Mouse (Mus musculus): ENCODE data around the gene Cep250. TPM values are rescaled to one million over a fixed set of nuclear protein-coding genes. Genes with fewer than 3 reads are reported as not detected.

Gene Cep250
- polyA plus RNA-seq, 1 experiment from 2014 or later, result 17.6 TPM

DNA sequence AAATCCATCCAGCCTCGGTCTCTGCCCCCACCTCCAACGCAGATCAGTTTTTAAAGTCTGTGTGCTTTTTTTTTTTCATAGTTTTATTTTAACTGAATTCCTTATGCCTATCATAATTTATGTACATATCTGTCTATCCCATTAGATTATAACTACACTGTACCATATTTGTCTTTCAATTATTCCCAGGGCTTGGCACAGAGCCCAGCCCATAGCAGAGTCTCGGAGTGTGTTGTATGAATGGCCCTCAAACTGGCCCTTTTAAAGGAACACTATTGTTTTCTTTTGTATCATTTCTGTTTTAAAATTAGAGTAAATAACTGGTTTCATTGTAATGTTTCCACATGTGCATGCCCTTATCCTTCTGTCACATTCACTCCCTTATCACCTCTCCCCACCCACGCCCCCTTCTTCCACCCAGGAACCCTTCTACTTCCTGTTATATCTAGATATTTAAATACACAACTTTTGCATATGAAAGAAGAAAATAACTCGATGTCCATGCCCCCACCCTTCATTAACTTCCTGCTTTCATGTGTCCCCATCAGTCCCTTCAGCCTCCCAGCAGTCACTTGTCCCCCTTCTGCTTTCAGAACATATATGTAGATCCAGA, 8.8 kb upstream of the Cep250 start:
- Histone ChIP-seq H3K27me3 (replicated peaks; ENCODE audit: control insufficient read depth, insufficient read depth, low read length) (no peaks in the 10 kb centered on the region; the same call in 1 of the 2 replicates), H3K27ac (replicated peaks; ENCODE audit: low read depth, low read length) (no peak overlapping the region), H3K4me3 (ENCODE audit: low read depth, low read length) (no peak overlapping the region), H3K9ac (ENCODE audit: low read depth, low read length) (no peak overlapping the region), H3K4me2 (ENCODE audit: low read depth, low read length) (no peak overlapping the region), H3K9me3 (ENCODE audit: control insufficient read depth, low read length) (no peaks in the 10 kb centered on the region), H3K4me1 (ENCODE audit: control insufficient read depth, insufficient read depth, low read length) (peaks cover 36% of the 10 kb centered on the region), H3K36me3 (ENCODE audit: control insufficient read depth, insufficient read depth, low read length) (no peaks in the 10 kb centered on the region)
- 55% methylated on average over 5 of the region's 5 CpGs for WGBS
- no peak for ATAC-seq (ENCODE audit: low read depth)
- DNase-seq (ENCODE audit: low spot score), result peak; percentile 47

GRCm38 (mm10) chr2:155949362-155949761, 6.9 kb upstream of the Cep250 start:
- Histone ChIP-seq H3K27me3 (replicated peaks; ENCODE audit: control insufficient read depth, insufficient read depth, low read length) (no peaks in the 10 kb centered on the region; the same call in 1 of the 2 replicates), H3K9me3 (ENCODE audit: control insufficient read depth, low read length) (no peaks in the 10 kb centered on the region), H3K4me1 (ENCODE audit: control insufficient read depth, insufficient read depth, low read length) (peaks cover 27% of the 10 kb centered on the region), H3K4me2 (ENCODE audit: low read depth, low read length) (no peak overlapping the region), H3K9ac (ENCODE audit: low read depth, low read length) (no peak overlapping the region), H3K27ac (replicated peaks; ENCODE audit: low read depth, low read length) (no peak overlapping the region), H3K4me3 (ENCODE audit: low read depth, low read length) (no peak overlapping the region), H3K36me3 (ENCODE audit: control insufficient read depth, insufficient read depth, low read length) (no peaks in the 10 kb centered on the region)
- peak; percentile 38 for ATAC-seq (ENCODE audit: low read depth)
- WGBS, result 11% methylated on average over 6 of the region's 6 CpGs
- DNase-seq (ENCODE audit: low spot score), result peak; percentile 83

GRCm38 (mm10) chr2:155952006-155952405, 4.3 kb upstream of the Cep250 start:
- DNase-seq (ENCODE audit: low spot score) (peak; percentile 77), ATAC-seq (ENCODE audit: low read depth) (no peak)
- Histone ChIP-seq H3K4me1 (ENCODE audit: control insufficient read depth, insufficient read depth, low read length) (peaks cover 11% of the 10 kb centered on the region; the same call in 1 of the 2 replicates), H3K27ac (replicated peaks; ENCODE audit: low read depth, low read length) (no peak overlapping the region), H3K36me3 (ENCODE audit: control insufficient read depth, insufficient read depth, low read length) (no peaks in the 10 kb centered on the region), H3K9ac (ENCODE audit: low read depth, low read length) (no peak overlapping the region), H3K4me3 (ENCODE audit: low read depth, low read length) (no peak overlapping the region), H3K27me3 (replicated peaks; ENCODE audit: control insufficient read depth, insufficient read depth, low read length) (no peaks in the 10 kb centered on the region; the same call in 1 of the 2 replicates), H3K9me3 (ENCODE audit: control insufficient read depth, low read length) (no peaks in the 10 kb centered on the region), H3K4me2 (ENCODE audit: low read depth, low read length) (no peak overlapping the region)

DNA sequence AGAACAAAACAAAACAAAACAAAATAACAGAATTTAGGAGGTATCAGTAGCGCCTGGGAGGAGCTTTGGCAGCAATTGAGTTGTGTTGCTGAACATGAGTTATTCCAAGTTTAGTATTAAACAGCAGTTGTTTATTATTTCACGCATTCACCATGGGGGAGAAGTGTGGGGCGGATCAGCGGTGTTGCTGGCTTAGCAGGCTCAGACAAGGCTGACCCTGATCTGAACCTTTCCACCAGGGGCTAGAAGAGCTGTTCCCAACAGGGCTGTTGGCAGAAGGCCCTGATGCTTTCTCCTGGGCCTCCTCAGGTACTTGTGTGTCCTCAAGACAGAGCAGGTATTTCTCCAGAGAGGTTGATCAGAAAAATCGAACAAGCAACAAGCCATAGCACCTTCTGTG, 3.7 kb downstream of the Cep250 start:
- H3K9me3 ChIP-seq (ENCODE audit: control insufficient read depth, low read length), result no peaks in the 10 kb centered on the region
- no peaks in the 10 kb centered on the region for H3K27me3 ChIP-seq (replicated peaks; ENCODE audit: control insufficient read depth, insufficient read depth, low read length)
- H3K4me3 ChIP-seq (ENCODE audit: low read depth, low read length), result no peak overlapping the region
- peak; percentile 30 for DNase-seq (ENCODE audit: low spot score)
- H3K27ac ChIP-seq (replicated peaks; ENCODE audit: low read depth, low read length), result no peak overlapping the region
- WGBS, result 80% methylated on average over 5 of the region's 5 CpGs
- H3K36me3 ChIP-seq (ENCODE audit: control insufficient read depth, insufficient read depth, low read length), result peaks cover 41% of the 10 kb centered on the region
- H3K4me1 ChIP-seq (ENCODE audit: control insufficient read depth, insufficient read depth, low read length), result 0 out of 2 replicates have a peak, but pooled peaks cover 5% of the 10 kb centered on the region
- H3K9ac ChIP-seq (ENCODE audit: low read depth, low read length), result no peak overlapping the region
- no peak overlapping the region for H3K4me2 ChIP-seq (ENCODE audit: low read depth, low read length)
- ATAC-seq (ENCODE audit: low read depth), result no peak

- Histone ChIP-seq H3K27me3 (replicated peaks; ENCODE audit: control insufficient read depth, insufficient read depth, low read length) (no peaks in the 10 kb centered on the region), H3K9me3 (ENCODE audit: control insufficient read depth, low read length) (no peaks in the 10 kb centered on the region), H3K4me3 (ENCODE audit: low read depth, low read length) (no peak overlapping the region), H3K9ac (ENCODE audit: low read depth, low read length) (no peak overlapping the region), H3K4me2 (ENCODE audit: low read depth, low read length) (no peak overlapping the region), H3K27ac (replicated peaks; ENCODE audit: low read depth, low read length) (no peak overlapping the region), H3K36me3 (ENCODE audit: control insufficient read depth, insufficient read depth, low read length) (peaks cover 58% of the 10 kb centered on the region), H3K4me1 (ENCODE audit: control insufficient read depth, insufficient read depth, low read length) (0 out of 2 replicates have a peak, but pooled peaks cover 5% of the 10 kb centered on the region)
- DNase-seq (ENCODE audit: low spot score), result peak; percentile 64
- peak; percentile 41; the same call in 1 of the 2 replicates for ATAC-seq (ENCODE audit: low read depth)
- 78% methylated on average over 10 of the region's 10 CpGs for WGBS
Measured at GRCm38 (mm10) chr2:155961862-155962261, 5.6 kb downstream of the Cep250 start.

DNA sequence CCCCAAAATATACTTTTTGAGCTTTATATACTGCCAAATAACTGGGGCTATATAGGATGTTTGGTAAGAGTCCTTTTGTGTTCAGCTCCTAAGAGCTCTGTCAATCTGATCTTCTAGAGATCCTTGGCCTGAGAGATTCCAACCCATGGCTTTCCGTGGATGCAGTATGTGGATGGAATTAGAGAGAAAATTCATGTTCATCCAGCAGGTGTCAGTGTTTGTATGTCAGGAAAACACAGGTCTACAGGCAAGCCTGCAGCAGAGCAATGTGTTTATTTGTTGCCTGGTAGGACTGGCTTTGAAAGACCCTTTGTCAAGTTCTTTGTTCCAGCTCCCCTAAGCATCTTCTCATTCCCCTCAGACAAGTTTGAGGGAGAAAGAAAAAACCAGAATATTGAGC, 6.7 kb downstream of the Cep250 start:
- ATAC-seq (ENCODE audit: low read depth) (no peak), DNase-seq (ENCODE audit: low spot score) (peak; percentile 66)
- Histone ChIP-seq H3K4me2 (ENCODE audit: low read depth, low read length) (no peak overlapping the region), H3K9ac (ENCODE audit: low read depth, low read length) (no peak overlapping the region), H3K9me3 (ENCODE audit: control insufficient read depth, low read length) (no peaks in the 10 kb centered on the region), H3K27ac (replicated peaks; ENCODE audit: low read depth, low read length) (no peak overlapping the region), H3K36me3 (ENCODE audit: control insufficient read depth, insufficient read depth, low read length) (peaks cover 69% of the 10 kb centered on the region), H3K4me1 (ENCODE audit: control insufficient read depth, insufficient read depth, low read length) (no peaks in the 10 kb centered on the region), H3K27me3 (replicated peaks; ENCODE audit: control insufficient read depth, insufficient read depth, low read length) (no peaks in the 10 kb centered on the region), H3K4me3 (ENCODE audit: low read depth, low read length) (no peak overlapping the region)
- WGBS, result 55% methylated on average over 1 of the region's 1 CpGs

GRCm38 (mm10) chr2:155973348-155973747, 17.1 kb downstream of the Cep250 start:
- Histone ChIP-seq H3K4me3 (ENCODE audit: low read depth, low read length) (no peak overlapping the region), H3K4me2 (ENCODE audit: low read depth, low read length) (no peak overlapping the region), H3K4me1 (ENCODE audit: control insufficient read depth, insufficient read depth, low read length) (no peaks in the 10 kb centered on the region), H3K36me3 (ENCODE audit: control insufficient read depth, insufficient read depth, low read length) (peaks cover 91% of the 10 kb centered on the region), H3K27me3 (replicated peaks; ENCODE audit: control insufficient read depth, insufficient read depth, low read length) (no peaks in the 10 kb centered on the region), H3K9me3 (ENCODE audit: control insufficient read depth, low read length) (no peaks in the 10 kb centered on the region), H3K9ac (ENCODE audit: low read depth, low read length) (no peak overlapping the region), H3K27ac (replicated peaks; ENCODE audit: low read depth, low read length) (no peak overlapping the region)
- ATAC-seq (ENCODE audit: low read depth), result no peak
- WGBS, result 85% methylated on average over 6 of the region's 6 CpGs
- DNase-seq (ENCODE audit: low spot score), result no peak

DNA sequence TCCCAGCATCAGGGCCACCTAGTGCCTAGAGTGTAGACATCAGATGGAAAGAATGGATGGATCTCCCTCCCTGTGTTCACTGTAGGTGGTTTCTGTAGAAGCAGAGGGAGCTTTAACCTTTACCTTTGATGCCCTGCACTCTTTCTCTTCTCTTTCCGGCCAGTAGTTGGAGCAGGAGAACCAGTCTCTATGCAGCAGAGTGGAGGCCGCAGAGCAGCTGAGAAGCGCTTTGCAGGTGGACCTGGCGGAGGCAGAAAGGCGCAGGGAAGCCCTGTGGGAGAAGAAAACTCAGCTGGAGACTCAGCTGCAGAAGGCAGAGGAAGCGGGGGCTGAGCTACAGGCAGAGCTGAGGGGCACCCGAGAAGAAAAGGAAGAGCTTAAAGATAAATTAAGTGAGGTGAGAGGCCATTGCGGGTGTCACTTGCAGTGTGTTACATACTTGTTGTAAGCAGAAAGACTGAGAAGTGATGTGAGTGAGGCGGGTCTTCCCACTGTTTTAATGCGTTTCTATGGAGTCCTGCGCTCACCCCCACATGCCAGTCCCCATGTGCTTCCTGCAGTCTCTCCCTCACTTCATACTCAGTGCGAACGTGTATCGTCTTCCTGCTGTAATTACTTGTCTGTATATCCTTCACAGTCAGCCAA, 18.0 kb downstream of the Cep250 start:
- no peak for DNase-seq (ENCODE audit: low spot score)
- WGBS, result 75% methylated on average over 14 of the region's 14 CpGs
- H3K4me1 ChIP-seq (ENCODE audit: control insufficient read depth, insufficient read depth, low read length), result no peaks in the 10 kb centered on the region

More for the DNA sequence above, 18.0 kb downstream of the Cep250 start:
- Histone ChIP-seq H3K36me3 (ENCODE audit: control insufficient read depth, insufficient read depth, low read length) (peaks cover 91% of the 10 kb centered on the region), H3K4me2 (ENCODE audit: low read depth, low read length) (no peak overlapping the region), H3K9me3 (ENCODE audit: control insufficient read depth, low read length) (no peaks in the 10 kb centered on the region), H3K9ac (ENCODE audit: low read depth, low read length) (no peak overlapping the region), H3K4me3 (ENCODE audit: low read depth, low read length) (no peak overlapping the region), H3K27ac (replicated peaks; ENCODE audit: low read depth, low read length) (no peak overlapping the region), H3K27me3 (replicated peaks; ENCODE audit: control insufficient read depth, insufficient read depth, low read length) (no peaks in the 10 kb centered on the region)
- no peak for ATAC-seq (ENCODE audit: low read depth)
